Mouse (Mus musculus): ENCODE results near the gene Lrpprc.

Gene Lrpprc

GRCm38 (mm10) chr17:84719105-84719504 lies 71.5 kb downstream of the Lrpprc start:
- in situ Hi-C loops (cut with MboI; ENCODE audit: low sequenced_read_pairs), result no loop called here

GRCm38 (mm10) chr17:84717416-84717815 lies 73.2 kb downstream of the Lrpprc start:
- in situ Hi-C loops (cut with MboI; ENCODE audit: low sequenced_read_pairs), result no loop called here

GRCm38 (mm10) chr17:84716252-84716872 lies 74.2 kb downstream of the Lrpprc start:
- in situ Hi-C loops (cut with MboI; ENCODE audit: low sequenced_read_pairs), result no loop called here

- in situ Hi-C loops (cut with MboI; ENCODE audit: low sequenced_read_pairs), result no loop called here
Observed at GRCm38 (mm10) chr17:84714930-84715329, 75.7 kb downstream of the Lrpprc start.

GRCm38 (mm10) chr17:84713563-84714164 lies 76.9 kb downstream of the Lrpprc start:
- in situ Hi-C loops (cut with MboI; ENCODE audit: low sequenced_read_pairs), result no loop called here

GRCm38 (mm10) chr17:84709403-84709851 lies 81.2 kb downstream of the Lrpprc start:
- in situ Hi-C loops (cut with MboI; ENCODE audit: low sequenced_read_pairs), result no loop called here

- in situ Hi-C loops (cut with MboI; ENCODE audit: low sequenced_read_pairs), result no loop called here
Observed at GRCm38 (mm10) chr17:84708818-84709217, 81.8 kb downstream of the Lrpprc start.

GRCm38 (mm10) chr17:84707407-84707806 lies 83.2 kb downstream of the Lrpprc start:
- in situ Hi-C loops (cut with MboI; ENCODE audit: low sequenced_read_pairs), result no loop called here

- in situ Hi-C loops (cut with MboI; ENCODE audit: low sequenced_read_pairs), result no loop called here
Observed at GRCm38 (mm10) chr17:84698727-84699126, 91.9 kb downstream of the Lrpprc start.

GRCm38 (mm10) chr17:84696537-84696936 lies 94.1 kb downstream of the Lrpprc start:
- in situ Hi-C loops (cut with MboI; ENCODE audit: low sequenced_read_pairs), result no loop called here

GRCm38 (mm10) chr17:84693741-84694140 lies 96.8 kb downstream of the Lrpprc start:
- in situ Hi-C loops (cut with MboI; ENCODE audit: low sequenced_read_pairs), result no loop called here

GRCm38 (mm10) chr17:84690111-84690510 lies 100.5 kb downstream of the Lrpprc start:
- in situ Hi-C loops (cut with MboI; ENCODE audit: low sequenced_read_pairs), result no loop called here

- in situ Hi-C loops (cut with MboI; ENCODE audit: low sequenced_read_pairs), result no loop called here
Observed at GRCm38 (mm10) chr17:84689316-84689715, 101.3 kb downstream of the Lrpprc start.

GRCm38 (mm10) chr17:84688834-84689233 lies 101.8 kb downstream of the Lrpprc start:
- in situ Hi-C loops (cut with MboI; ENCODE audit: low sequenced_read_pairs), result no loop called here

- in situ Hi-C loops (cut with MboI; ENCODE audit: low sequenced_read_pairs), result no loop called here
Observed at GRCm38 (mm10) chr17:84687994-84688393, 102.6 kb downstream of the Lrpprc start.

- in situ Hi-C loops (cut with MboI; ENCODE audit: low sequenced_read_pairs), result no loop called here
Observed at GRCm38 (mm10) chr17:84685286-84685685, 105.3 kb downstream of the Lrpprc start.

- in situ Hi-C loops (cut with MboI; ENCODE audit: low sequenced_read_pairs), result no loop called here
Observed at GRCm38 (mm10) chr17:84684284-84684683, 106.3 kb downstream of the Lrpprc start.

- in situ Hi-C loops (cut with MboI; ENCODE audit: low sequenced_read_pairs), result no loop called here
Observed at GRCm38 (mm10) chr17:84682734-84683717, 107.6 kb downstream of the Lrpprc start, which contains the start of gene Abcg5. Gene Abcg5, minus strand, starts transcription at chr17:84683011.

GRCm38 (mm10) chr17:84681670-84682069 lies 108.9 kb downstream of the Lrpprc start:
- in situ Hi-C loops (cut with MboI; ENCODE audit: low sequenced_read_pairs), result no loop called here

- in situ Hi-C loops (cut with MboI; ENCODE audit: low sequenced_read_pairs), result no loop called here
Observed at GRCm38 (mm10) chr17:84677595-84677994, 113.0 kb downstream of the Lrpprc start.

GRCm38 (mm10) chr17:84675951-84676366 lies 114.6 kb downstream of the Lrpprc start, which contains the start of gene Abcg8:
Gene Abcg8, plus strand, starts transcription at chr17:84676302.
- in situ Hi-C loops (cut with MboI; ENCODE audit: low sequenced_read_pairs), result no loop called here

Measured in CH12F3 (cell line).